ENCODE assay signal across 7 mouse cellular contexts in genomic region chr11:35693136-35693535, GRCm38 (mm10).
A peak's percentile ranks its signal among the peaks of the same experiment; 100 is the strongest.
DNase-seq lines count a peak whose midpoint lies in the region; TF ChIP-seq lines count a peak whose summit lies in the region.

No protein-coding gene starts in this region.

- H3K4me3 ChIP-seq in CH12.LX (replicated peaks in 1 of 3; ENCODE audit: low read depth in 2 of 3, low read length in 2 of 3, poor library complexity in 1 of 3): no peak overlapping the region

- TF ChIP-seq EP300 in CH12.LX (IDR thresholded peaks at IDR 0.05; ENCODE audit: low read length): no peak

- DNase-seq in CH12.LX (ENCODE audit: extremely low read depth): peak; percentile 73
- peak; percentile 53 for DNase-seq in Muller cell, postnatal 12 days (ENCODE audit: inconsistent ontology term)
- peak; percentile 61 to 64 for DNase-seq in cerebellum, postnatal 36 days
- peak; percentile 36 to 43 for DNase-seq in gastrocnemius, postnatal 36 days
- DNase-seq in kidney, adult 9 months: peak; percentile 40
- peak; percentile 65 for DNase-seq in lung, postnatal 14 days
- peak; percentile 83 for DNase-seq in right cerebral cortex, postnatal 4 days

- H3K4me2 ChIP-seq in CH12.LX (ENCODE audit: insufficient read depth, low read depth, poor library complexity, severe bottlenecking): no peak overlapping the region

- in situ Hi-C loops in CH12.LX (cut with MboI; ENCODE audit: low pct_ligation_motif_present, low pct_unique_long_range_greater_than_20kb, low sequenced_read_pairs): loop anchor here (10.0 to 25.0 kb wide), 3 partner anchors 152 to 806 kb away; partner anchors contain the start of gene Wwc1

- peaks cover 0 to 19% of the 10 kb centered on the region in 2 experiments; a peak in 2 of 4 replicates for H3K4me1 ChIP-seq in CH12.LX (ENCODE audit: control insufficient read depth in 1 of 2, insufficient read depth in 2 of 2)

- peak; percentile 92 to 97 for TF ChIP-seq CTCF in CH12.LX (conservative IDR thresholded peaks at IDR 0.05 in 1 of 2, IDR thresholded peaks at IDR 0.05 in 1 of 2; ENCODE audit: low read depth in 2 of 2, low read length in 2 of 2)

- H3K36me3 ChIP-seq in CH12.LX (replicated peaks in 1 of 2; ENCODE audit: control insufficient read depth in 1 of 2, insufficient read depth in 1 of 2, low read length in 1 of 2): peaks cover 0 to 47% of the 10 kb centered on the region in 2 experiments

- intact Hi-C loops in gastrocnemius, postnatal 36 days (cut with DNase I): loop anchor here (10.0 kb wide), 2 partner anchors 228 to 858 kb away; partner anchors contain the start of gene Spdl1

- H3K27me3 ChIP-seq in CH12.LX (replicated peaks): no peaks in the 10 kb centered on the region

- TF ChIP-seq POLR2A in CH12.LX (IDR thresholded peaks at IDR 0.05; ENCODE audit: low read depth, low read length): no peak

- H3K9me3 ChIP-seq in CH12.LX (replicated peaks; ENCODE audit: low read length): peaks cover 2% of the 10 kb centered on the region

- H3K79me2 ChIP-seq in CH12.LX (replicated peaks; ENCODE audit: control insufficient read depth, extremely low read depth, insufficient read depth, poor library complexity, severe bottlenecking): no peaks in the 10 kb centered on the region

- dilution Hi-C loops in CH12.LX (cut with MboI; ENCODE audit: extremely low pct_ligation_motif_present, extremely low pct_unique_long_range_greater_than_20kb, low sequenced_read_pairs): no loop called here

- TF ChIP-seq RAD21 in CH12.LX (IDR thresholded peaks at IDR 0.05; ENCODE audit: low read depth, low read length): peak; percentile 95

- no peak overlapping the region for H3K27ac ChIP-seq in CH12.LX (ENCODE audit: insufficient read depth, low read depth)

- H3K9ac ChIP-seq in CH12.LX (ENCODE audit: insufficient read depth, low read depth): no peak overlapping the region

TF ChIP-seq in CH12.LX, 34 proteins besides CTCF, POLR2A, EP300 and RAD21:
- TF ChIP-seq UBTF (IDR thresholded peaks at IDR 0.05; ENCODE audit: low read depth, low read length) (no peak), MEF2A (IDR thresholded peaks at IDR 0.05; ENCODE audit: borderline replicate concordance, low read depth, low read length) (no peak), CHD2 (IDR thresholded peaks at IDR 0.05; ENCODE audit: low read length) (no peak), MAFK (IDR thresholded peaks at IDR 0.05; ENCODE audit: insufficient replicate concordance, low read length) (no peak), JUND (conservative IDR thresholded peaks at IDR 0.05; ENCODE audit: low read depth, low read length) (no peak), TCF12 (IDR thresholded peaks at IDR 0.05; ENCODE audit: low read depth, low read length) (no peak), PAX5 (IDR thresholded peaks at IDR 0.05; ENCODE audit: low read length) (no peak), E2F4 (IDR thresholded peaks at IDR 0.05; ENCODE audit: insufficient replicate concordance, low read depth, low read length) (no peak), ZC3H11A (IDR thresholded peaks at IDR 0.05; ENCODE audit: low read depth, low read length) (peak; percentile 13; the same call in 1 of the 2 replicates), GABPA (IDR thresholded peaks at IDR 0.05; ENCODE audit: insufficient replicate concordance, low read depth, low read length) (no peak), BHLHE40 (IDR thresholded peaks at IDR 0.05; ENCODE audit: low read depth, low read length) (no peak), MAZ (IDR thresholded peaks at IDR 0.05; ENCODE audit: low read depth, low read length) (peak; percentile 73; the same call in 1 of the 2 replicates), ZMIZ1 (IDR thresholded peaks at IDR 0.05; ENCODE audit: low read depth, low read length) (no peak), SMC3 (IDR thresholded peaks at IDR 0.05; ENCODE audit: low read depth, low read length) (peak; percentile 78)
